Mouse (Mus musculus) embryonic fibroblast, embryonic 13.5 days (primary cell): ENCODE data around the gene Stk38l. TPM values are rescaled to one million over a fixed set of nuclear protein-coding genes. Genes with fewer than 3 reads are reported as not detected.
"Not testable (repeated sequence)": the region's sequence is repeated elsewhere in the genome, so short reads cannot be mapped to it uniquely, and the experiment has no call there.

Experiments used
- H3K27ac ChIP-seq: 2 replicates; pipeline ENCODE4 v1.5.1; 2012; ENCODE audit warnings: low read length, control low read depth, inconsistent platforms; ENCODE audit not compliant: insufficient read depth
- H3K4me1 ChIP-seq: 2 replicates; pipeline ENCODE4 v1.6.1; 2011; ENCODE audit warnings: low read length; ENCODE audit not compliant: control insufficient read depth, insufficient read depth
- H3K4me3 ChIP-seq: 2 replicates; pipeline ENCODE4 v1.5.1; 2011; ENCODE audit warnings: mild to moderate bottlenecking, control low read depth, low read length; ENCODE audit not compliant: insufficient read depth
- CTCF ChIP-seq: IDR thresholded peaks from 2 replicates; pipeline ENCODE4 v1.5.1; 2011; ENCODE audit warnings: mild to moderate bottlenecking, control low read depth, low read length, moderate library complexity, borderline replicate concordance; ENCODE audit not compliant: insufficient read depth
- POLR2A ChIP-seq: IDR thresholded peaks from 2 replicates; pipeline ENCODE4 v1.6.1; 2011; ENCODE audit warnings: low read depth, mild to moderate bottlenecking, control low read depth, low read length, moderate library complexity
- polyA plus RNA-seq: library from polyadenylated mRNA; stranded (reverse); fragments of >200 nt; gene quantifications from 2 replicates; pipeline ENCODE4 v1.2.4, GENCODE M21; 2011; ENCODE audit warnings: low read depth; ENCODE audit not compliant: missing spikeins, insufficient read length

Gene Stk38l
- polyA plus RNA-seq, 1 experiment, result 24.3 TPM

GRCm38 (mm10) chr6:146732232-146732631, 7.4 kb downstream of the Stk38l start:
- no peak for TF ChIP-seq POLR2A
- TF ChIP-seq CTCF, result no peak
- H3K4me1 ChIP-seq, result peaks cover 10% of the 10 kb centered on the region
- no peak overlapping the region for H3K27ac ChIP-seq
- no peak overlapping the region for H3K4me3 ChIP-seq

GRCm38 (mm10) chr6:146732676-146733075, 7.9 kb downstream of the Stk38l start:
- Histone ChIP-seq H3K4me1 (peaks cover 10% of the 10 kb centered on the region), H3K27ac (no peak overlapping the region), H3K4me3 (no peak overlapping the region)
- TF ChIP-seq POLR2A (no peak), CTCF (no peak)

GRCm38 (mm10) chr6:146733554-146733953, 8.8 kb downstream of the Stk38l start:
- TF ChIP-seq CTCF (no peak), POLR2A (no peak)
- Histone ChIP-seq H3K4me1 (peaks cover 10% of the 10 kb centered on the region), H3K27ac (no peak overlapping the region), H3K4me3 (no peak overlapping the region)

- no peak for TF ChIP-seq CTCF
- no peak for TF ChIP-seq POLR2A
- Histone ChIP-seq H3K27ac (no peak overlapping the region), H3K4me3 (no peak overlapping the region), H3K4me1 (peaks cover 4% of the 10 kb centered on the region)
These were observed 14.1 kb downstream of the Stk38l start for GRCm38 (mm10) chr6:146738889-146739288.

- Histone ChIP-seq H3K4me1 (no peaks in the 10 kb centered on the region), H3K27ac (no peak overlapping the region), H3K4me3 (no peak overlapping the region)
- TF ChIP-seq POLR2A (no peak), CTCF (no peak)
These were observed 15.9 kb downstream of the Stk38l start for GRCm38 (mm10) chr6:146740724-146741123.

GRCm38 (mm10) chr6:146741986-146742635, 17.3 kb downstream of the Stk38l start:
- no peak overlapping the region for H3K4me3 ChIP-seq
- TF ChIP-seq CTCF (no peak), POLR2A (no peak)
- peak overlapping the region; percentile 79 for H3K27ac ChIP-seq
- H3K4me1 ChIP-seq, result no peaks in the 10 kb centered on the region

GRCm38 (mm10) chr6:146744266-146744665, 19.5 kb downstream of the Stk38l start:
- H3K4me3 ChIP-seq, H3K27ac ChIP-seq, H3K4me1 ChIP-seq: not testable (repeated sequence)

- Histone ChIP-seq H3K27ac (no peak overlapping the region), H3K4me1 (peaks cover 4% of the 10 kb centered on the region; the same call in 1 of the 2 replicates), H3K4me3 (no peak overlapping the region)
- TF ChIP-seq CTCF (no peak), POLR2A (no peak)
These were observed 20.4 kb downstream of the Stk38l start for GRCm38 (mm10) chr6:146745180-146745579.

GRCm38 (mm10) chr6:146746577-146746976, 21.8 kb downstream of the Stk38l start:
- Histone ChIP-seq H3K4me3 (no peak overlapping the region), H3K4me1 (peaks cover 6% of the 10 kb centered on the region; the same call in 1 of the 2 replicates), H3K27ac (peak overlapping the region; percentile 8; the same call in 1 of the 2 replicates)
- TF ChIP-seq POLR2A (no peak), CTCF (no peak)

GRCm38 (mm10) chr6:146747057-146747456, 22.3 kb downstream of the Stk38l start:
- peaks cover 6% of the 10 kb centered on the region; the same call in 1 of the 2 replicates for H3K4me1 ChIP-seq
- H3K4me3 ChIP-seq, result no peak overlapping the region
- peak overlapping the region; percentile 8; the same call in 1 of the 2 replicates for H3K27ac ChIP-seq
- no peak for TF ChIP-seq CTCF
